Mouse (Mus musculus): Measurements from ENCODE around the gene Dot1l.

GRCm38 (mm10) chr10:80818599-80819281, 63.7 kb downstream of the Dot1l start:
- TF ChIP-seq MAFK (IDR thresholded peaks at IDR 0.05; ENCODE audit: insufficient read depth, low read depth, low read length) (no peak), ZNF384 (IDR thresholded peaks at IDR 0.05; ENCODE audit: low read depth, low read length) (no peak), HCFC1 (IDR thresholded peaks at IDR 0.05; ENCODE audit: borderline replicate concordance, insufficient read depth, low read length) (no peak), ZC3H11A (IDR thresholded peaks at IDR 0.05; ENCODE audit: borderline replicate concordance, low read depth, low read length) (no peak), CHD2 (IDR thresholded peaks at IDR 0.05; ENCODE audit: low read depth, low read length) (no peak)
